13 mouse cellular contexts compared by ENCODE assay signal in the genomic region with DNA sequence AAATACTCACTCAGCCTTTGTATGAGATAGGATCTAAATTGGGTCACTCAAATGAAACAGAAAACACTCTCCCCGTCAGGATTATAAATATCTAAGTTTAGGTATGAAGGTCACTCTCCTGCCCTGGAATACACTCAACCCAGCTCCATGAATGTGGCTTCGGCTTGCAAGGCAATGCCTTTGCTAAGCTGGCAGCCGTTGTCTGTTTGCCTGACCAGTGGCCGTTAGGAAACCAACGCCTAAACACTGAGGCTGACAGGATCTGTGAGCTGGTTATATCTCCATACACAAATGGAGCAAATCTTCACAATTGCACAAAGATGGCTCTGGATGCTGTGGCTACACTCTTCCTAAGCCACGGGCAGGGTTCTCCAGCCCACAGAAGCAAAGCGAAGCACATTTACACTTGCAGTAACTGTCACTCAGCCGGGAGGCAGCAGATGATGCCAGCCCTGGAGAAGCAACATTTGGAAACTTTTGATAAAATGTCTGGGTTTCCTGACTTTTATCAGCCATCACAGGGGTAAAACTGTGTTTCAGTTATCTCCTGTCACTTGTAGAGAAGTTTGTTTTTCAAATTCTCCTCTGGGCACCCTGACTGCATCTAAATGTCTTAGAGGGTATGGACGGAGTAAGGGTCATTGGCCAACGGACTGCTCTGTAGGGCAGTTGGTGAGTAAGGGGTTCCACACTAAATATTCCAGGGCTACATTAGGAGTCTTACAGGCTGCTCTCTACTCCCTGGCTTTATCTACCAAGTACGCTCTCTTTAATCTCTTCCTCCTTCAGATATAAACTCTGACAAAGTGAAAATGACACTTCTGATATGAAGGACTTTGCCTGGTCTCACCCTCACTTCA. TPM values are rescaled to one million over a fixed set of nuclear protein-coding genes. Genes with fewer than 3 reads are reported as not detected.
DNase-seq lines count a peak whose midpoint lies in the region; ATAC-seq and TF ChIP-seq lines count a peak whose summit lies in the region.
"Had no signal": no experiment of that assay in that cellular context is flagged by ENCODE, and none has a peak within 500 bp of the region (broad histone marks: within the 10 kb centered on the region; RNA-seq: fewer than 3 reads in every experiment).

No protein-coding gene starts in this region.

- TF ChIP-seq CTCF in small intestine, adult 2 months (IDR thresholded peaks at IDR 0.05; ENCODE audit: extremely low read depth, insufficient read length, insufficient replicate concordance, low read depth, low read length): no peak
- no peak for TF ChIP-seq CTCF in lung, adult 2 months (IDR thresholded peaks at IDR 0.05; ENCODE audit: insufficient read depth, low read length)

- H3K9me3 ChIP-seq in liver, embryonic 11.5 days (ENCODE audit: control insufficient read depth, low read length): no peaks in the 10 kb centered on the region
- H3K9me3 ChIP-seq: embryonic facial prominence, embryonic 12.5 days; neural tube, embryonic 12.5 days had no signal

- H3K4me2 ChIP-seq in liver, embryonic 11.5 days: peak overlapping the region; percentile 49
- H3K4me2 ChIP-seq: embryonic facial prominence, embryonic 12.5 days; neural tube, embryonic 12.5 days had no signal

- ATAC-seq in liver, embryonic 11.5 days (replicated peaks; ENCODE audit: low FRiP score): peak; percentile 79
- ATAC-seq: forebrain, embryonic 14.5 days; inflammation-experienced regulatory T-cells, adult 6 months had no signal

- peak overlapping the region; percentile 76 for H3K27ac ChIP-seq in liver, embryonic 11.5 days (ENCODE audit: low read depth, low read length)
- H3K27ac ChIP-seq in small intestine, adult 2 months (ENCODE audit: insufficient read depth, low read depth, low read length): peak overlapping the region; percentile 42; the same call in 1 of the 2 replicates
- H3K27ac ChIP-seq: embryonic facial prominence, embryonic 12.5 days; neural tube, embryonic 12.5 days had no signal

- H3K4me3 ChIP-seq in liver, embryonic 11.5 days (ENCODE audit: low read depth, low read length): peak overlapping the region; percentile 3; the same call in 1 of the 2 replicates
- no peak overlapping the region for H3K4me3 ChIP-seq in small intestine, adult 2 months (ENCODE audit: low read depth, low read length)
- no peak overlapping the region for H3K4me3 ChIP-seq in lung, adult 2 months (replicated peaks; ENCODE audit: extremely low read depth, low read depth, low read length)
- H3K4me3 ChIP-seq: embryonic facial prominence, embryonic 12.5 days; neural tube, embryonic 12.5 days had no signal

- DNase-seq in adrenal gland, postnatal 14 days: peak; percentile 42
- no peak for DNase-seq in adrenal gland, adult 8-10 months
- peak; percentile 32 to 61 for DNase-seq in spleen, postnatal 4 days (ENCODE audit: low spot score in 2 of 2)
- DNase-seq in spleen, adult 12 weeks (ENCODE audit: low spot score): no peak
- DNase-seq in liver, embryonic 11.5 days (ENCODE audit: low spot score): no peak
- no peak for DNase-seq in embryo, embryonic 10.5 days (ENCODE audit: low spot score)
- DNase-seq in lung, adult 2 months: no peak
- DNase-seq: cerebellum, postnatal 25 days had no signal

- H3K36me3 ChIP-seq in liver, embryonic 11.5 days (ENCODE audit: control insufficient read depth, insufficient read depth, low read length): no peaks in the 10 kb centered on the region
- H3K36me3 ChIP-seq in small intestine, adult 2 months (ENCODE audit: control insufficient read depth, insufficient read depth, low read length): peaks cover 66% of the 10 kb centered on the region
- H3K36me3 ChIP-seq: embryonic facial prominence, embryonic 12.5 days; neural tube, embryonic 12.5 days had no signal

- peaks cover 39% of the 10 kb centered on the region for H3K4me1 ChIP-seq in liver, embryonic 11.5 days (replicated peaks; ENCODE audit: control insufficient read depth, insufficient read depth, low read length)
- H3K4me1 ChIP-seq in small intestine, adult 2 months (ENCODE audit: control insufficient read depth, insufficient read depth, insufficient read length, low read length): peaks cover 25% of the 10 kb centered on the region; the same call in 1 of the 2 replicates
- H3K4me1 ChIP-seq in lung, adult 2 months (ENCODE audit: control insufficient read depth, insufficient read depth, low read length): no peaks in the 10 kb centered on the region

- peak overlapping the region; percentile 6; the same call in 1 of the 2 replicates for H3K9ac ChIP-seq in liver, embryonic 11.5 days (ENCODE audit: low read depth, low read length)
- H3K9ac ChIP-seq: embryonic facial prominence, embryonic 12.5 days; neural tube, embryonic 12.5 days had no signal

- WGBS in liver, embryonic 11.5 days: 41% methylated on average over 11 of the region's 11 CpGs
- WGBS in small intestine, adult 2 months: 60% methylated on average over 11 of the region's 11 CpGs
- 79% methylated on average over 11 of the region's 11 CpGs for WGBS in lung, adult 2 months

- TF ChIP-seq POLR2A in small intestine, adult 2 months (IDR thresholded peaks at IDR 0.05; ENCODE audit: low read depth, low read length): no peak
- TF ChIP-seq POLR2A in lung, adult 2 months (IDR thresholded peaks at IDR 0.05; ENCODE audit: borderline replicate concordance, extremely low read depth, low read depth, low read length): no peak

- no peaks in the 10 kb centered on the region for H3K27me3 ChIP-seq in liver, embryonic 11.5 days (replicated peaks; ENCODE audit: control insufficient read depth, insufficient read depth, low read length)
- H3K27me3 ChIP-seq in small intestine, adult 2 months (ENCODE audit: control insufficient read depth, insufficient read depth, low read length): no peaks in the 10 kb centered on the region
- H3K27me3 ChIP-seq: embryonic facial prominence, embryonic 12.5 days; neural tube, embryonic 12.5 days had no signal

RNA-seq across cellular contexts. Expression of gene Optn, which starts 21.0 kb away (rescaled TPM):
- 77.7 and 81.5 TPM in 2 replicates for total RNA-seq in adrenal gland, postnatal 14 days (2021)
- 100 to 1,000 TPM in 2 of 4 experiments, 10 to 100 TPM in 2; 75.5 to 187 (median 117) TPM for total RNA-seq in adrenal gland, adult 8-10 months (2022)
- 18.7 and 21.8 TPM in 2 replicates for polyA plus RNA-seq in liver, embryonic 11.5 days (2014; fragmentation: Nextera tagmentation; extraction: Ambion mirVana)
- 21.3 and 51.5 TPM in 2 replicates for polyA plus RNA-seq in small intestine, adult 2 months (2012; rRNA removed)
- 4.2 and 5.0 TPM in 2 replicates for polyA plus RNA-seq in lung, adult 2 months (2012; rRNA removed)

RNA-seq across cellular contexts. Expression of gene Mcm10, which starts 30.3 kb away (rescaled TPM):
- total RNA-seq in adrenal gland, postnatal 14 days (2021): 6.0 and 7.9 TPM in 2 replicates
- total RNA-seq in adrenal gland, adult 8-10 months (2022): 1 to 10 TPM; 2.0 to 7.3 (median 5.1) TPM
- 77.2 and 84.4 TPM in 2 replicates for polyA plus RNA-seq in liver, embryonic 11.5 days (2014; fragmentation: Nextera tagmentation; extraction: Ambion mirVana)
- polyA plus RNA-seq in small intestine, adult 2 months (2012; rRNA removed): 3.3 and 9.1 TPM in 2 replicates
- polyA plus RNA-seq in lung, adult 2 months (2012; rRNA removed): 0.45 and 1.2 TPM in 2 replicates

Comparison
In these comparisons a context has a peak if more than half of its experiments do, and no peak if none do; other contexts are left out.
1. DNase-seq: peak in adrenal gland, postnatal 14 days (single experiment) and spleen, postnatal 4 days (2 of 2); none in adrenal gland, adult 8-10 months (single experiment), spleen, adult 12 weeks (single experiment), liver, embryonic 11.5 days (single experiment), embryo, embryonic 10.5 days (single experiment) and lung, adult 2 months (single experiment).